Mouse (Mus musculus) hindbrain, embryonic 16.5 days (tissue): ENCODE measurements around the gene Pigk. TPM values are rescaled to one million over a fixed set of nuclear protein-coding genes. Genes with fewer than 3 reads are reported as not detected.

Experiments
- ATAC-seq: fragments of 200-750 bp; cut with Nextera tagmentation; 2 replicates; pipeline ENCODE4 v1.8.0; 2017; ENCODE audit warnings: moderate TSS enrichment, moderate library complexity
- H3K27ac ChIP-seq: fragments of 300-500 bp; sonication (generic); 2 replicates; pipeline ENCODE4 v1.5.1; 2014; ENCODE audit warnings: low read depth, mild to moderate bottlenecking, control low read depth, low read length, moderate library complexity
- H3K27me3 ChIP-seq: fragments of 300-500 bp; sonication (generic); replicated peaks from 2 replicates; pipeline ENCODE4 v1.6.1; 2014; ENCODE audit warnings: low read length; ENCODE audit not compliant: control insufficient read depth, insufficient read depth
- H3K36me3 ChIP-seq: fragments of 300-500 bp; sonication (generic); 2 replicates; pipeline ENCODE4 v1.6.1; 2014; ENCODE audit warnings: mild to moderate bottlenecking, low read length, moderate library complexity, mixed read lengths; ENCODE audit not compliant: control insufficient read depth, insufficient read depth
- H3K4me1 ChIP-seq: fragments of 300-500 bp; sonication (generic); 2 replicates; pipeline ENCODE4 v1.6.1; 2014; ENCODE audit warnings: low read depth, low read length; ENCODE audit not compliant: control insufficient read depth, insufficient read depth
- H3K4me2 ChIP-seq: fragments of 300-500 bp; sonication (generic); 2 replicates; pipeline ENCODE4 v1.6.1; 2014; ENCODE audit warnings: mild to moderate bottlenecking, low read length, control low read depth, moderate library complexity
- H3K4me3 ChIP-seq: fragments of 300-500 bp; sonication (generic); 2 replicates; pipeline ENCODE4 v1.5.1; 2014; ENCODE audit warnings: mild to moderate bottlenecking, low read length, control low read depth, moderate library complexity
- H3K9ac ChIP-seq: fragments of 300-500 bp; sonication (generic); 2 replicates; pipeline ENCODE4 v1.6.1; 2014; ENCODE audit warnings: low read depth, mild to moderate bottlenecking, control low read depth, low read length, moderate library complexity
- H3K9me3 ChIP-seq: fragments of 300-500 bp; sonication (generic); 2 replicates; pipeline ENCODE4 v1.6.1; 2014; ENCODE audit warnings: mild to moderate bottlenecking, low read length, moderate library complexity; ENCODE audit not compliant: control insufficient read depth
- WGBS: fragments of 180-500 bp; shearing (Covaris S2); extraction: QIAGEN DNeasy Blood & Tissue Kit; methylation state at CpG from one replicate; pipeline ENCODE4 v1.1.7; 2014; 5-methylcytosine and 5-hydroxymethylcytosine counted together
- polyA plus RNA-seq: library from polyadenylated mRNA; unstranded; fragments of >200 nt; fragmentation: Nextera tagmentation; extraction: Ambion mirVana; gene quantifications from 2 replicates; pipeline ENCODE4 v1.2.1, GENCODE M21; 2015

Gene Pigk
- polyA plus RNA-seq, 1 experiment from 2014 or later: 58.1 TPM

- Histone ChIP-seq H3K27me3 (no peaks in the 10 kb centered on the region), H3K4me2 (no peak overlapping the region), H3K9me3 (0 out of 2 replicates have a peak, but pooled peaks cover 3% of the 10 kb centered on the region), H3K4me3 (no peak overlapping the region), H3K27ac (no peak overlapping the region), H3K36me3 (no peaks in the 10 kb centered on the region), H3K9ac (no peak overlapping the region), H3K4me1 (no peaks in the 10 kb centered on the region)
- no peak for ATAC-seq
- WGBS: 78% methylated on average over 11 of the region's 11 CpGs
Observed at GRCm38 (mm10) chr3:152951634-152952545, 238.0 kb downstream of the Pigk start.

DNA sequence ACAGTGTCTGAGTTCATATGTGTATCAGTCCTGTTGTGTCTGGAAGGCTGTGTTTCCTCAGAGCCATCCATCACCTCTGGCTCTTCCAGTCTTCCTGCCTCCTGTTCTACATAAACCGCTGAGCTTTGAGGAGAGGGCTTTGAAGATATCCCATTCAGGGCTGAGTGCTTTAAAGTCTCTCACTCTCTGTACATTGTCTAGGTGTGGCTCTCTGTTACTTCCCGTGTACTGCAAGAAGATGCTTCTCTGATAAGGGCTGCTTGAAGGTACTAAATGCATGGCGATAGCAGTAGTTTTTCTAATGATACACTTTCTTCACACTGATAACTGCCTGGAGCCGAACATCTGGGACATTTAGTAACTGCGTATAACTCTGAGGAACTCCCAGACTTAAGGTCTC, 242.1 kb downstream of the Pigk start:
- H3K27me3 ChIP-seq: no peaks in the 10 kb centered on the region
- 83% methylated on average over 5 of the region's 5 CpGs for WGBS
- H3K9ac ChIP-seq: no peak overlapping the region
- H3K4me1 ChIP-seq: no peaks in the 10 kb centered on the region
- no peak overlapping the region for H3K27ac ChIP-seq
- no peaks in the 10 kb centered on the region for H3K36me3 ChIP-seq
- no peak for ATAC-seq
- no peak overlapping the region for H3K4me3 ChIP-seq
- no peak overlapping the region for H3K4me2 ChIP-seq
- H3K9me3 ChIP-seq: no peaks in the 10 kb centered on the region

DNA sequence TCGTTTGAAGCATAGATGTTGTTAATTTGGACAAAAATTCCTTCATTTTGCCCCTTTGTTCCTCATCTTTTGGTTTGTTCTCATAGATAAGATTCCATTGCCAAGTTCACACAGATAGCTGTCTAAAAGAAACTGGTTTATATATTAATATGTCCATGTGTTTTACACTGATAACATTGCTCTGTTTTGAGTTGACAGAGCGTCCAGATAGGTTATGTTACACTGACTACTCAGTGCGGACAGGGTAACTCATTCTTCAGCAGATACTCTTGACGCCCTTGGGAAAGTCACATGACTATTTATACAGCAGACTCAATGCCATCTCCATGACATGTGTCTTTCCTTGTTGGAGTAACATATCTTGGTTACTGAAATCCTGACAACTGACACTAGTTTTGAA, 242.9 kb downstream of the Pigk start:
- Histone ChIP-seq H3K27me3 (no peaks in the 10 kb centered on the region), H3K4me3 (no peak overlapping the region), H3K4me2 (no peak overlapping the region), H3K9me3 (no peaks in the 10 kb centered on the region), H3K4me1 (no peaks in the 10 kb centered on the region), H3K9ac (no peak overlapping the region), H3K27ac (no peak overlapping the region), H3K36me3 (no peaks in the 10 kb centered on the region)
- ATAC-seq: no peak
- 87% methylated on average over 4 of the region's 4 CpGs for WGBS

DNA sequence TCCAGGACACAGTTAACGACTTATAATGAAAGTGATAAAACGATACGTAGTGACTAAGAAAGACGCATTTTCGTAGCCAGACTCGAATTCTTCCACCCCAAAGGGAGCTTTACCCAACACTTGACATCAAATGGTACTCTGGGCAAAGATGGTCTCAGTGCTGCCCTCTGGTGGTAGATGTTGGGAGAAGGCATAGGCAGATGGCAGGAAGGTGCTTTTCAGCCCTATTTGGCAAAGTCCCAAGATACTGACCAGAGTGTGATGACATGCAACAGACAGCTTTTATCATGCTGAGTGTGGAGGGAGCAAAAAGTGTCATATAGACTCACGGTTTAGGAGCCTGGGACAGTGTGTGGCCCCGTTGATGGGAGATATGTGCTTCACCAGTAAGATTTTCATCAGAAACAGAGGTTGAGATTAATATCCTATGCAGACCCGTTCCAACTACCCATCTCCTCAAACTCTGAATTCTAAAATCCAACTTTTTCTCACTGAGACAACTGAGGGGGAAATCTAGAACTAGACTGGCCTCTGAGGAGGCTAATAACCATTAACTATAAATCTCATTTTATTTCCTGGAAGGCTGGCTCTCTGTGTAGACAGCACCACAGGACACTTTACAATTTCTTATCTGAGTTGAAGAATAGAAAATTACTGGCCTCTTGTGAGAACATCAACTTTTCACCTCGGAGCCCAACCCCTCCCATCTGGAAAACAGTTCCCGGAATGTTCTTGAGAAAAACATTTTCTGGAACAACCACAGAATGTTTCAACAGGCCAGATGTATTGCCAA, 244.7 kb downstream of the Pigk start:
- H3K27ac ChIP-seq: no peak overlapping the region
- H3K4me2 ChIP-seq: no peak overlapping the region
- no peaks in the 10 kb centered on the region for H3K4me1 ChIP-seq
- H3K9ac ChIP-seq: no peak overlapping the region
- WGBS: 74% methylated on average over 11 of the region's 11 CpGs
- H3K9me3 ChIP-seq: no peaks in the 10 kb centered on the region
- no peak for ATAC-seq
- H3K27me3 ChIP-seq: no peaks in the 10 kb centered on the region
- H3K4me3 ChIP-seq: no peak overlapping the region
- no peaks in the 10 kb centered on the region for H3K36me3 ChIP-seq

DNA sequence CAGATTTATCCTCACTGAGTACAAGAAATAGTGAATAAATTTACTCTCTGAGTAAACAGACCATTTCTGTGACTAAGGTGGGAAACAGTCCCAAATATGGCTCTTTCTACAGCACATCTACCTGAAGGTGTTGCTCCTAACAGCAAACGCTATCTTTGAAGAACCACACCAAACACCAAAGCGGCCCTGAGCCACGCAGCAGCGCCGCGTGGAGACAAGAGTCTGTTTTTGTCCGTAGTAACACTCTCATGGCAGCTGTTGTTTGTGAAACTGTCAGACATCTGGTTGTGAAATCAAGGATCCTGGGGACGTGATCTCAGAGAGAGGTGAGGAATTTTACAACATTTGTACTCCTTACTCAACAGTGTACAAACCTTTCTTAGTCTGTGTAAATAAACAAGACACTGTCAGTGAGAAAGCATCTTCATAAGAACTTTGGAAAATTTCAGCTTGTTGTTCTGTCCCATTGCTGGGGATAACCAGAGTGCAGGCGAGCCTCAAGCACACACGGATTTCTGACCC, 248.0 kb downstream of the Pigk start:
- H3K9me3 ChIP-seq: no peaks in the 10 kb centered on the region
- no peak overlapping the region for H3K4me3 ChIP-seq
- no peaks in the 10 kb centered on the region for H3K27me3 ChIP-seq
- H3K36me3 ChIP-seq: no peaks in the 10 kb centered on the region
- no peak overlapping the region for H3K27ac ChIP-seq
- no peaks in the 10 kb centered on the region for H3K4me1 ChIP-seq
- 76% methylated on average over 10 of the region's 10 CpGs for WGBS
- H3K9ac ChIP-seq: no peak overlapping the region
- no peak for ATAC-seq
- H3K4me2 ChIP-seq: no peak overlapping the region

- no peaks in the 10 kb centered on the region for H3K9me3 ChIP-seq
- no peak overlapping the region for H3K4me2 ChIP-seq
- peaks cover 6% of the 10 kb centered on the region for H3K4me1 ChIP-seq
- no peak overlapping the region for H3K27ac ChIP-seq
- H3K36me3 ChIP-seq: no peaks in the 10 kb centered on the region
- peak overlapping the region; percentile 27; the same call in 1 of the 2 replicates for H3K9ac ChIP-seq
- no peak overlapping the region for H3K4me3 ChIP-seq
- ATAC-seq: peak; percentile 44
- no peaks in the 10 kb centered on the region for H3K27me3 ChIP-seq
- WGBS: 59% methylated on average over 16 of the region's 16 CpGs
Observed at GRCm38 (mm10) chr3:152969774-152970347, 256.0 kb downstream of the Pigk start.

DNA sequence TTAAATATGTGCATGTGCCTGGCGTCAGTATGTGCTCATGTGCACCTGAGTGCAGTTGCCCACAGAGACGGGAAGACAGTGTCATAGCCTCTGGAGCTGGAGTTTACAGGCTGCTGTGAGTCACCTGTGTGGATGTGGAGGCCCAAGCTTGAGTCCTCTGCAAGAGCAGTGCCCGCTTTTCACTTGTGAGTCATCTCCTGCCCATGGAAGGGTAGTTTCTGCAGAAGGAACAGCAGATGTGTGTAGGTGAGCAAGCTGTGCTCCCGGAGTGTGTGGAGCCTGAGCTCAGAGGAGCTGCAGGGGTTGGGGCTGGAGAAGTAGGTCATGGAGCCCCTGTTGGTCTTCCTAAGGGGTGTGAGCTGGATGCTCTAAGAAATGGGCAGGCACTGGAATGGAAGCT, 257.5 kb downstream of the Pigk start:
- H3K27ac ChIP-seq: no peak overlapping the region
- no peaks in the 10 kb centered on the region for H3K27me3 ChIP-seq
- H3K9ac ChIP-seq: no peak overlapping the region
- no peaks in the 10 kb centered on the region for H3K9me3 ChIP-seq
- 89% methylated on average over 4 of the region's 4 CpGs for WGBS
- no peak overlapping the region for H3K4me3 ChIP-seq
- no peaks in the 10 kb centered on the region for H3K36me3 ChIP-seq
- no peak overlapping the region for H3K4me2 ChIP-seq
- H3K4me1 ChIP-seq: peaks cover 6% of the 10 kb centered on the region
- no peak for ATAC-seq

DNA sequence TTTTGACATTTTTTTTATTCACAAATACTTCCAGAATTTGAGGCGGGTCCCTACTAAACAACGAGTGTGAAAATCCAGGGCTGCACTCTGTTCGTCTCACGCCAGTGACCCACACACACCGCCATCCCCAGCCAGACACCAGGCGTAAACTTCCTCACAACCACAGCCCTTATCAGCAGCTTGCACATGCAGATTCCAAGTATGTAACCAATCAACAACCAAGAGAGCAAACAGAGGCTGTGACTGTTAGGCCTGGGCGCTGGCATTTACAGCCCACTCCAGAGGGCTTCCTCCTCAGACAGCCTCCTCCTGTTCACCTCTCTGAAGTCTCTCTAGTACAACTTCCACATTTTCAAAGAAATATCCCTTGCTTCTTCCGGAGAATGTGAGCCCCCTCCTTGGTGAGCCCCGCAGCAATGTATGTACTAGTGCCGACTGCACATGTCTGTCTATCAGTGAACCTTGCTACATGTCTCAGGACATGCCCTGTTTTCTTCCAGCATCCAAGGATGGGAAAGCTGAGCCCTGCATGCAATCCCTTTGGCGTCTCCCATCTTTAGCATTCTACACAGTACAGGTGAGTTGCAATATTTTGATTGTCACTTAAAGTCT, 265.7 kb downstream of the Pigk start:
- H3K36me3 ChIP-seq: no peaks in the 10 kb centered on the region
- H3K27me3 ChIP-seq: no peaks in the 10 kb centered on the region
- H3K27ac ChIP-seq: no peak overlapping the region
- H3K9me3 ChIP-seq: no peaks in the 10 kb centered on the region
- peak overlapping the region; percentile 5; the same call in 1 of the 2 replicates for H3K9ac ChIP-seq
- H3K4me2 ChIP-seq: peak overlapping the region; percentile 87
- WGBS: 71% methylated on average over 11 of the region's 11 CpGs
- no peak for ATAC-seq
- H3K4me3 ChIP-seq: peak overlapping the region; percentile 19
- H3K4me1 ChIP-seq: peaks cover 16% of the 10 kb centered on the region
